ENCODE assay signal across 8 mouse cellular contexts in genomic region chr19:4396998-4397797, GRCm38 (mm10). TPM values are rescaled to one million over a fixed set of nuclear protein-coding genes. Genes with fewer than 3 reads are reported as not detected.
A peak's percentile ranks its signal among the peaks of the same experiment; 100 is the strongest.
DNase-seq lines count a peak whose midpoint lies in the region; ATAC-seq lines count a peak whose summit lies in the region.

No protein-coding gene starts in this region.

- peak; percentile 99 for DNase-seq in adipocyte (ENCODE audit: low spot score)
- peak; percentile 98 for DNase-seq in embryo, embryonic 10 days (ENCODE audit: low spot score)
- peak; percentile 96 for DNase-seq in gastrocnemius, postnatal 10 days
- DNase-seq in left cerebral cortex, postnatal 10 days (ENCODE audit: extremely low spot score in 1 of 2, low spot score in 2 of 2): peak; percentile 93 to 98
- DNase-seq in right cerebral cortex, postnatal 25 days: peak; percentile 94
- DNase-seq in urinary bladder, postnatal 4 days (ENCODE audit: low spot score in 2 of 2): peak; percentile 95

- ATAC-seq in inflammation-experienced regulatory T-cells, adult 6 months: peak; percentile 80
- peak; percentile 77 for ATAC-seq in megakaryocyte-erythroid progenitor cell, adult 5-6 weeks (replicated peaks; ENCODE audit: low FRiP score, low TSS enrichment, poor library complexity, severe bottlenecking)

- intact Hi-C loops in left cerebral cortex, postnatal 10 days (cut with DNase I): no loop called here

RNA-seq across cellular contexts. Expression of gene Kdm2a, which starts 0.9 kb away (rescaled TPM):
- total RNA-seq in gastrocnemius, postnatal 10 days (2021): 10 to 100 TPM; 37.8 to 51.9 TPM
- polyA plus RNA-seq in inflammation-experienced regulatory T-cells, adult 6 months (2017; shearing (Covaris generic)): 10 to 100 TPM; 67.5 to 97.8 (median 86.3) TPM
- total RNA-seq in left cerebral cortex, postnatal 10 days (2021): 10 to 100 TPM; 66.6 to 67.3 TPM
- 74.8 and 89.7 TPM in 2 replicates for total RNA-seq in megakaryocyte-erythroid progenitor cell, adult 5-6 weeks (2014; fragmentation: Nextera tagmentation)
- 49.0 and 79.7 TPM in 2 replicates for total RNA-seq in megakaryocyte-erythroid progenitor cell, adult 5-6 weeks (2017)

RNA-seq across cellular contexts. Expression of gene Rhod, which starts 42.0 kb away (rescaled TPM):
- 1 to 10 TPM; 1.4 to 3.5 TPM for total RNA-seq in gastrocnemius, postnatal 10 days (2021)
- 1 to 10 TPM in 2 of 3 experiments, under 1 TPM in 1; 0.75 to 2.5 (median 2.4) TPM for polyA plus RNA-seq in inflammation-experienced regulatory T-cells, adult 6 months (2017; shearing (Covaris generic))
- 1 to 10 TPM in 1 of 2 experiments, under 1 TPM in 1; 0.95 to 1.7 TPM for total RNA-seq in left cerebral cortex, postnatal 10 days (2021)
- 0.72 TPM in 1 of 2 replicates, not detected in the other for total RNA-seq in megakaryocyte-erythroid progenitor cell, adult 5-6 weeks (2014; fragmentation: Nextera tagmentation)
- total RNA-seq in megakaryocyte-erythroid progenitor cell, adult 5-6 weeks (2017): not detected in 2 replicates

Comparison
In these comparisons a context has a peak if more than half of its experiments do, and no peak if none do; other contexts are left out.
1. Peak in every context shown above with its lines: DNase-seq and ATAC-seq.